9 mouse cellular contexts compared by ENCODE assay signal in the genomic region with DNA sequence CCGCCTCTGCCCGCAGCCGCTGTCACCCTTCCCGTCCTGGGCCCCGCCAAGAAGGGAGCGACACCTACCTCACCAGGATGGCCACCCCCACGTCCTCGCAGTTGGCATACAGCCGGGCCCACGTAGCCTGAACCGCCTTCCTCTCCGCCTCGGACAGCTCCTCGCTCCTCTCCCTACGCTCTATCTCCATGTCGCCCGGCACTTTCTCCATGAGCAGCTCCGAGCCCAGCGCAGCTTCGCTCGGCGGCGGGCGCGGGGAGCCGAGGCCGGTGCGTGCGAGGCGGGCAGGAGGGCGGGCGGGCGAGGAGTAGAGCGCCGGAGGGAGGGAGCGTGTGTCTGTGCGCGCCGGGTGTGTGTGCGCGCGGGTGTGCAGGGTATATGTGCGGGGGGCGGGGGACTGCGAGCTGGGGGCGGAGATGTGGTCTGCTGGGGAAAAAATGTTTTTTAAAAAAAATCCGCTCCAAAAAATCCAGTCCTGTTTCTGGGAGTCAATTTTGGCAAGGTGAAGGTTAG. TPM values are rescaled to one million over a fixed set of nuclear protein-coding genes. Genes with fewer than 3 reads are reported as not detected.
DNase-seq lines count a peak whose midpoint lies in the region; ATAC-seq and TF ChIP-seq lines count a peak whose summit lies in the region.
"Had no signal": no experiment of that assay in that cellular context is flagged by ENCODE, and none has a peak within 500 bp of the region (broad histone marks: within the 10 kb centered on the region; RNA-seq: fewer than 3 reads in every experiment).

No protein-coding gene starts in this region.

- peak overlapping the region; percentile 92 for H3K27ac ChIP-seq in left cerebral cortex, adult 2 months
- no peak overlapping the region for H3K27ac ChIP-seq in forebrain, embryonic 12.5 days
- no peak overlapping the region for H3K27ac ChIP-seq in intestine, embryonic 14.5 days (ENCODE audit: low read depth)
- H3K27ac ChIP-seq in stomach, embryonic 16.5 days (ENCODE audit: low read length): no peak overlapping the region
- H3K27ac ChIP-seq: macrophage had no signal

- H3K4me3 ChIP-seq in left cerebral cortex, adult 2 months: peak overlapping the region; percentile 65
- peak overlapping the region; percentile 51 for H3K4me3 ChIP-seq in forebrain, embryonic 12.5 days (replicated peaks)
- peak overlapping the region; percentile 53 for H3K4me3 ChIP-seq in intestine, embryonic 14.5 days (ENCODE audit: low read depth, low read length)
- H3K4me3 ChIP-seq in stomach, embryonic 16.5 days (replicated peaks; ENCODE audit: low read length): peak overlapping the region; percentile 56

- H3K9ac ChIP-seq in forebrain, embryonic 12.5 days: peak overlapping the region; percentile 63
- H3K9ac ChIP-seq in intestine, embryonic 14.5 days (ENCODE audit: low read length): peak overlapping the region; percentile 54
- peak overlapping the region; percentile 81 for H3K9ac ChIP-seq in stomach, embryonic 16.5 days (ENCODE audit: low read length)

- H3K4me1 ChIP-seq in forebrain, embryonic 12.5 days: peaks cover 32% of the 10 kb centered on the region
- H3K4me1 ChIP-seq in intestine, embryonic 14.5 days (replicated peaks; ENCODE audit: control insufficient read depth, insufficient read depth, low read length): peaks cover 28% of the 10 kb centered on the region
- peaks cover 32% of the 10 kb centered on the region for H3K4me1 ChIP-seq in stomach, embryonic 16.5 days (ENCODE audit: control insufficient read depth, insufficient read depth, low read length)

- H3K27me3 ChIP-seq in forebrain, embryonic 12.5 days: peaks cover 67% of the 10 kb centered on the region
- H3K27me3 ChIP-seq in intestine, embryonic 14.5 days (replicated peaks; ENCODE audit: control insufficient read depth, insufficient read depth, low read length): peaks cover 10% of the 10 kb centered on the region
- peaks cover 14% of the 10 kb centered on the region for H3K27me3 ChIP-seq in stomach, embryonic 16.5 days (ENCODE audit: control insufficient read depth, insufficient read depth, low read length)

- H3K36me3 ChIP-seq in forebrain, embryonic 12.5 days (replicated peaks): no peaks in the 10 kb centered on the region
- no peaks in the 10 kb centered on the region for H3K36me3 ChIP-seq in intestine, embryonic 14.5 days (ENCODE audit: control insufficient read depth, insufficient read depth, low read length)
- H3K36me3 ChIP-seq in stomach, embryonic 16.5 days (ENCODE audit: control insufficient read depth, insufficient read depth, low read length): no peaks in the 10 kb centered on the region

- H3K9me3 ChIP-seq in forebrain, embryonic 12.5 days: no peaks in the 10 kb centered on the region
- H3K9me3 ChIP-seq in intestine, embryonic 14.5 days (ENCODE audit: control insufficient read depth, low read length): no peaks in the 10 kb centered on the region
- H3K9me3 ChIP-seq in stomach, embryonic 16.5 days (replicated peaks; ENCODE audit: control insufficient read depth, low read length): no peaks in the 10 kb centered on the region

- no peak for TF ChIP-seq CTCF in left cerebral cortex, adult 2 months (IDR thresholded peaks at IDR 0.05)
- TF ChIP-seq CTCF in brain, embryonic 14.5 days (IDR thresholded peaks at IDR 0.05; ENCODE audit: borderline replicate concordance, extremely low read depth, insufficient read depth, insufficient read length): no peak

- no peak for ATAC-seq in forebrain, embryonic 12.5 days (ENCODE audit: low FRiP score)
- no peak for ATAC-seq in intestine, embryonic 14.5 days (replicated peaks; ENCODE audit: low FRiP score, low TSS enrichment, low read depth)
- ATAC-seq in stomach, embryonic 16.5 days (ENCODE audit: insufficient read depth, low FRiP score): peak; percentile 11; the same call in 1 of the 2 replicates

- peak; percentile 52 to 76 for DNase-seq in left cerebral cortex, adult 2 months (ENCODE audit: extremely low spot score in 1 of 2, low spot score in 2 of 2)
- no peak for DNase-seq in left cerebral cortex, adult 8-10 months (ENCODE audit: low spot score in 2 of 2)
- DNase-seq in brain, embryonic 14.5 days (ENCODE audit: low read depth): peak; percentile 60
- peak; percentile 73 for DNase-seq in intestine, embryonic 14.5 days (ENCODE audit: low spot score)
- DNase-seq in lung, postnatal 10 days: peak; percentile 76
- DNase-seq in thymus, postnatal 25 days: no peak

- H3K4me2 ChIP-seq in forebrain, embryonic 12.5 days: peak overlapping the region; percentile 92
- H3K4me2 ChIP-seq in intestine, embryonic 14.5 days (ENCODE audit: low read length): peak overlapping the region; percentile 91
- H3K4me2 ChIP-seq in stomach, embryonic 16.5 days (ENCODE audit: low read depth, low read length): peak overlapping the region; percentile 88

- WGBS in forebrain, embryonic 12.5 days: under 1% methylated on average over 45 of the region's 47 CpGs
- WGBS in intestine, embryonic 14.5 days: under 1% methylated on average over 47 of the region's 47 CpGs
- WGBS in stomach, embryonic 16.5 days: under 1% methylated on average over 47 of the region's 47 CpGs

- no peak for TF ChIP-seq POLR2A in brain, embryonic 14.5 days (IDR thresholded peaks at IDR 0.05; ENCODE audit: borderline replicate concordance, extremely low read depth, insufficient read depth, insufficient read length, poor library complexity, severe bottlenecking)

- intact Hi-C loops in left cerebral cortex, adult 2 months (cut with DNase I): no loop called here

RNA-seq across cellular contexts. Expression of a gene that starts 0.3 kb away (rescaled TPM):
- total RNA-seq in left cerebral cortex, adult 2 months (2021): 10 to 100 TPM; 42.8 to 45.3 TPM
- 10 to 100 TPM; 55.8 to 62.7 (median 58.2) TPM for total RNA-seq in left cerebral cortex, adult 8-10 months (2022)
- polyA plus RNA-seq in brain, embryonic 14.5 days (2012; rRNA removed): 18.3 TPM in 2 replicates
- polyA plus RNA-seq in forebrain, embryonic 12.5 days (2016; fragmentation: Nextera tagmentation; extraction: Ambion mirVana): 4.2 and 4.3 TPM in 2 replicates
- polyA plus RNA-seq in intestine, embryonic 14.5 days (2014; fragmentation: Nextera tagmentation; extraction: Ambion mirVana): 14.5 and 16.4 TPM in 2 replicates
- 19.6 and 24.8 TPM in 2 replicates for polyA plus RNA-seq in stomach, embryonic 16.5 days (2015; fragmentation: Nextera tagmentation; extraction: Ambion mirVana)
- polyA plus RNA-seq: macrophage had no signal

RNA-seq across cellular contexts. Expression of a gene that starts 0.4 kb away (rescaled TPM):
- total RNA-seq in left cerebral cortex, adult 2 months (2021): 1 to 10 TPM; 5.4 to 5.8 TPM
- 1 to 10 TPM; 5.0 to 7.0 (median 5.5) TPM for total RNA-seq in left cerebral cortex, adult 8-10 months (2022)
- 1.0 and 1.4 TPM in 2 replicates for polyA plus RNA-seq in brain, embryonic 14.5 days (2012; rRNA removed)
- polyA plus RNA-seq in forebrain, embryonic 12.5 days (2016; fragmentation: Nextera tagmentation; extraction: Ambion mirVana): 0.76 and 1.3 TPM in 2 replicates
- 0.75 and 1.8 TPM in 2 replicates for polyA plus RNA-seq in intestine, embryonic 14.5 days (2014; fragmentation: Nextera tagmentation; extraction: Ambion mirVana)
- 1.1 and 1.6 TPM in 2 replicates for polyA plus RNA-seq in stomach, embryonic 16.5 days (2015; fragmentation: Nextera tagmentation; extraction: Ambion mirVana)
- polyA plus RNA-seq: macrophage had no signal

RNA-seq across cellular contexts. Expression of a gene that starts 26.9 kb away (rescaled TPM):
- 1 to 10 TPM; 1.9 to 2.0 TPM for total RNA-seq in left cerebral cortex, adult 2 months (2021)
- 1 to 10 TPM; 1.1 to 1.6 (median 1.3) TPM for total RNA-seq in left cerebral cortex, adult 8-10 months (2022)
- polyA plus RNA-seq in brain, embryonic 14.5 days (2012; rRNA removed): 2.3 and 2.5 TPM in 2 replicates
- polyA plus RNA-seq in forebrain, embryonic 12.5 days (2016; fragmentation: Nextera tagmentation; extraction: Ambion mirVana): 1.4 and 1.9 TPM in 2 replicates
- 5.7 and 5.9 TPM in 2 replicates for polyA plus RNA-seq in intestine, embryonic 14.5 days (2014; fragmentation: Nextera tagmentation; extraction: Ambion mirVana)
- polyA plus RNA-seq in stomach, embryonic 16.5 days (2015; fragmentation: Nextera tagmentation; extraction: Ambion mirVana): 8.2 and 9.3 TPM in 2 replicates

Comparison
In these comparisons a context has a peak if more than half of its experiments do, and no peak if none do; other contexts are left out.
1. DNase-seq: peak in left cerebral cortex, adult 2 months (2 of 2), brain, embryonic 14.5 days (single experiment), intestine, embryonic 14.5 days (single experiment) and lung, postnatal 10 days (single experiment); none in left cerebral cortex, adult 8-10 months (0 of 2) and thymus, postnatal 25 days (single experiment).
2. Peak in every context shown above with its lines, with median percentiles within 50 percentile points of each other: H3K4me3 ChIP-seq, H3K4me2 ChIP-seq and H3K9ac ChIP-seq.